Mouse (Mus musculus) forebrain, embryonic 15.5 days (tissue): ENCODE results near the gene Eef2kmt. TPM values are rescaled to one million over a fixed set of nuclear protein-coding genes. Genes with fewer than 3 reads are reported as not detected.

Experiments used
- microRNA-seq: library from miRNA; unstranded; fragments of <30 nt; microRNA quantifications from one replicate; pipeline ENCODE4, GENCODE M21; 2016
- polyA plus RNA-seq: library from polyadenylated mRNA; unstranded; fragments of >200 nt; fragmentation: Nextera tagmentation; extraction: Ambion mirVana; gene quantifications from 2 replicates; pipeline ENCODE4 v1.2.1, GENCODE M21; 2015

Gene Eef2kmt
- polyA plus RNA-seq, 1 experiment from 2014 or later: 9.7 TPM

Small RNA genes within 50 kb of the gene (microRNA-seq; reads per million reads assigned to microRNA genes)
- not detected for gene Gm23689
- gene Gm26095: not detected
- gene Mir6364: not detected

Other genes starting within 250 kb of the Eef2kmt start
- gene Smim22, start 248.7 kb downstream of the Eef2kmt start, polyA plus RNA-seq: 1.0 and 1.1 TPM in 2 replicates
- gene Rogdi, start 242.4 kb downstream of the Eef2kmt start, polyA plus RNA-seq: 91.4 and 99.8 TPM in 2 replicates
- gene Glyr1, start 206.1 kb downstream of the Eef2kmt start, polyA plus RNA-seq: 192 and 196 TPM in 2 replicates
- gene Ubn1, start 205.9 kb downstream of the Eef2kmt start, polyA plus RNA-seq: 17.8 and 18.3 TPM in 2 replicates
- 0.19 TPM in 2 replicates for gene Ppl, start 123.6 kb downstream of the Eef2kmt start, polyA plus RNA-seq
- gene Sec14l5, start 108.9 kb downstream of the Eef2kmt start, polyA plus RNA-seq: 0.06 and 0.11 TPM in 2 replicates
- gene Nagpa, start 52.0 kb downstream of the Eef2kmt start, polyA plus RNA-seq: 11.6 and 12.8 TPM in 2 replicates
- gene AU021092, start 33.7 kb downstream of the Eef2kmt start, polyA plus RNA-seq: 12.5 and 13.7 TPM in 2 replicates
- gene Alg1, start 22.4 kb downstream of the Eef2kmt start, polyA plus RNA-seq: 34.8 and 37.2 TPM in 2 replicates